Mouse (Mus musculus) midbrain, embryonic 12.5 days (tissue): ENCODE measurements around the gene Msi2. TPM values are rescaled to one million over a fixed set of nuclear protein-coding genes. Genes with fewer than 3 reads are reported as not detected.

Experiments
- ATAC-seq: fragments of 200-750 bp; cut with Nextera tagmentation; 2 replicates; pipeline ENCODE4 v1.8.0; 2017; ENCODE audit warnings: low read depth, moderate TSS enrichment, moderate library complexity; ENCODE audit not compliant: low FRiP score
- H3K27ac ChIP-seq: fragments of 300-500 bp; sonication (generic); replicated peaks from 2 replicates; pipeline ENCODE4 v1.5.1; 2016; ENCODE audit warnings: mild to moderate bottlenecking
- H3K27me3 ChIP-seq: fragments of 300-500 bp; sonication (generic); 2 replicates; pipeline ENCODE4 v1.6.1; 2016; ENCODE audit warnings: mild to moderate bottlenecking
- H3K36me3 ChIP-seq: fragments of 300-500 bp; sonication (generic); 2 replicates; pipeline ENCODE4 v1.6.1; 2016
- H3K4me1 ChIP-seq: fragments of 300-500 bp; sonication (generic); 2 replicates; pipeline ENCODE4 v1.6.1; 2016
- H3K4me2 ChIP-seq: fragments of 300-500 bp; sonication (generic); replicated peaks from 2 replicates; pipeline ENCODE4 v1.6.1; 2016; ENCODE audit warnings: mild to moderate bottlenecking, moderate library complexity
- H3K4me3 ChIP-seq: fragments of 300-500 bp; sonication (generic); 2 replicates; pipeline ENCODE4 v1.5.1; 2016; ENCODE audit warnings: mild to moderate bottlenecking
- H3K9ac ChIP-seq: fragments of 300-500 bp; sonication (generic); replicated peaks from 2 replicates; pipeline ENCODE4 v1.6.1; 2016; ENCODE audit warnings: mild to moderate bottlenecking, moderate library complexity
- H3K9me3 ChIP-seq: fragments of 300-500 bp; sonication (generic); 2 replicates; pipeline ENCODE4 v1.6.1; 2016; ENCODE audit warnings: mild to moderate bottlenecking
- WGBS: fragments of 180-500 bp; shearing (Covaris S2); methylation state at CpG from one replicate; pipeline ENCODE4 v1.1.7; 2016; 5-methylcytosine and 5-hydroxymethylcytosine counted together
- polyA plus RNA-seq: library from polyadenylated mRNA; unstranded; fragments of >200 nt; fragmentation: Nextera tagmentation; extraction: Ambion mirVana; gene quantifications from 2 replicates; pipeline ENCODE4 v1.2.1, GENCODE M21; 2016

The Msi2 gene
- polyA plus RNA-seq, 1 experiment from 2014 or later, result 47.9 TPM

DNA sequence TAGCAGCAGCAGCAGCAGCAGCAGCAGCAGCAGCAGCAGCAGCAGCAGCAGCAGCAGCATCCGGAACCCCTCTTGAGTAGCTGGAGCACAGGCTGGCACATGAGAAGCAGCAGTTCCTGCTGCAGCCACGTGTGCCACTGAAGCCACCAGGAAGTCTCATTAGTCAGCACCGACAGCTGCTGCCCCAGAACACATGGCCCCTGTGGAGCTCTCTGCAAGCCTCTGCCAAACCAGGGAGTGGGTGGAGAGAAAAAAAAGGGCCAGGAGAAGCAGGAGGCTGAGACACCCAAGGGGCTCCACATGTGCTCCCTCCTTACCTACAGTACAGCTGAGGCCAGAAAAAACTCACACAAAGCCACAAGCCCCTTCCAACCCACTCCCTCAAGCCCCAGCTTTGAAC is 167.3 kb downstream of the Msi2 start:
- peak overlapping the region; percentile 24; the same call in 1 of the 2 replicates for H3K9ac ChIP-seq
- no peak overlapping the region for H3K4me3 ChIP-seq
- H3K4me1 ChIP-seq, result peaks cover 93% of the 10 kb centered on the region
- peak overlapping the region; percentile 72 for H3K27ac ChIP-seq
- no peak overlapping the region for H3K4me2 ChIP-seq
- H3K36me3 ChIP-seq, result no peaks in the 10 kb centered on the region
- 0 out of 2 replicates have a peak, but pooled peaks have one; percentile 27 for ATAC-seq
- 14% methylated on average over 3 of the region's 3 CpGs for WGBS
- H3K27me3 ChIP-seq, result no peaks in the 10 kb centered on the region
- H3K9me3 ChIP-seq, result no peaks in the 10 kb centered on the region

DNA sequence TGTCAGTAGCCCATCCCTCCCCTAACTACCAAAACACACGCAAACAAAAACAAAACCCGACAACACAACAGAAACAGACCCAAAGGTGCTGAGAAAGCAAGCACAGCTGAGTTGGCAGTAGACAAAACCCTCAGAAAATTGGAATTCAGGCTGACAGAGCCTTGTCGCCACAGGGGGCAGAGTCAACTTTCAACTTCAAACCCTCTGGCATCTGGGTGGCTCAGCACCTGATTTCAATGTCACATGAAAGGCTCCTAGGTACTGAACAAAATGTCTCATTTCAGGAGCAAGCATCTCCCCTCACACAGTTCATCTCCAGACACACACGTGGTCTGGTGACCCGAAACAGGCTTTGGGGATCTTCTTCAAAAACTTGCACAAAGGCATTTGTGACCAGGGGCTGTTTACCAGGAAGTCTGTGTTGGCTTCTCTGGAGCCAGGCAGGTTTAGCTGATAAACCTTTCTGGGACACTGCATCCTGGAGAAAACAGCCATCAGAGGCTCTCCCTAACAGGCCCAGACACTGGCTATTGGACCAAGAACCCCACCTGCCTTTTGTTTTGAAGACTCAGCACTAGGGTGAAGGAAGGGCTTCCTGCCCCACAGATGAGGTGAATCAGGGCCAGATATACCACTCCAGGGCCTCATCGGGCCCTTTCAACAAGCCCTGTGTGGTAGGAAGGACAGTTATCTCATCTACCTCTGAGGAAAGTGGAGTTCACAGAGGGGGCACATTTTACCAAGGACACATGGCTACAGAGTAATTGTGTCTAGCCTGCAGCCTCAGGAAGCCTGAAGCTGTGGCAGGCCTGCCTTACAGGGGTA is 168.0 kb downstream of the Msi2 start:
- Histone ChIP-seq H3K9me3 (no peaks in the 10 kb centered on the region), H3K9ac (no peak overlapping the region; the same call in 1 of the 2 replicates), H3K27ac (peak overlapping the region; percentile 72), H3K4me1 (peaks cover 86% of the 10 kb centered on the region), H3K4me3 (no peak overlapping the region), H3K4me2 (no peak overlapping the region), H3K36me3 (no peaks in the 10 kb centered on the region), H3K27me3 (no peaks in the 10 kb centered on the region)
- WGBS, result 45% methylated on average over 6 of the region's 6 CpGs
- ATAC-seq, result no peak

DNA sequence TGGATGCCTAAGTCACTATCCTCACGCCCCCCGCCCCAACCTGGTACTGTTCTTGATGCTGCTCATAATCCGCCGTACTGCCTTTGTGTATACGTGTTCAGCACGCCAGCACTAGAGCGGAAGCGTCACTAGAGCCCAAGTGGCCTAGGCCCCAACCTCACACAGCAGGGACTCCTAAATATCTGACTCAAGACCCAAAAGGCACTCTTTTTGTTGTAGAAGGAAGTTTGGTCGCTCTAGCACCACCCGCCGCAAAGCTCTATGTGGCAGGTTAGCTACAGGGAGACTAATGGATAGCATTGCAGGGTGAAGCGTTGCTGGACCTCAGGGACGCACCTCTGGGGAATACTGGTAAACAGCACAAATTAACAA is 168.8 kb downstream of the Msi2 start:
- no peak overlapping the region for H3K4me3 ChIP-seq
- H3K9ac ChIP-seq, result no peak overlapping the region
- WGBS, result 74% methylated on average over 13 of the region's 13 CpGs
- H3K36me3 ChIP-seq, result no peaks in the 10 kb centered on the region
- H3K4me2 ChIP-seq, result no peak overlapping the region
- H3K27ac ChIP-seq, result 0 out of 2 replicates have a peak overlapping the region, but pooled peaks have one; percentile 52
- H3K27me3 ChIP-seq, result no peaks in the 10 kb centered on the region
- no peak for ATAC-seq
- H3K4me1 ChIP-seq, result peaks cover 78% of the 10 kb centered on the region
- H3K9me3 ChIP-seq, result no peaks in the 10 kb centered on the region

DNA sequence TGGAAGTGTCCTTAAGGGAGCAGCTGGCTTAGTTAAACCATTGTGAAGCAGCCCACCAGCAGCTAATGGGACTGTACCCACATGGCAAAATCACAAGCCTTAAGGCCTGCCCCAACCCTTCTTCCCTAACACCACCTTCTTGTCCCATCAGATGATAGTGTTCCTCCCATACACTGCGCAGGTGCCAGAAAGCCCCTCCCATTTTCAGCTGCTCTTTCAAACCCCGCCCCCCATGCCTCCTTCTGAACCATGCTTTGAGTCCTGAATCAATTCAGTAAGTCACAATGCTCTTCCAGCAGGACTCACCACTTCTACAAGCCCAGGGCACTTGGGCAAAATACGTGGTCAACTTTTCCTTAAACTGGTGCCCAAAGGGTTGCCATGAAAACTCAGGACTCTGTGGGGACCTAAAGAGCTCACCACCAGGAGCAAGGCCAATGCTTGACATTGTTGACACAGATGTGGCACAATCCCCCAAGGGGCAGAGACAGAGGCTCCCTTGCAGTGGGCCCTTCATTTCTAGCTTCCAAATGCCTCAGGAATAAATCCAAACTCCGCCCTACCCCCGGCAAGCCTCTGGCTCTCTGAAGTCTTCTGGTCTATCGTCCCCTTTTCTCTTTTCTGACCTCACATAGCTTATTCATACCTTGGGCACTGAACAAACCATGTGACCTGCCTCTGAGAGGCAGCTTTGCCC is 169.3 kb downstream of the Msi2 start:
- WGBS, result 73% methylated on average over 6 of the region's 6 CpGs
- no peak overlapping the region for H3K4me2 ChIP-seq
- no peak overlapping the region for H3K9ac ChIP-seq
- no peaks in the 10 kb centered on the region for H3K9me3 ChIP-seq
- peaks cover 74% of the 10 kb centered on the region for H3K4me1 ChIP-seq
- no peak overlapping the region for H3K4me3 ChIP-seq
- no peak for ATAC-seq
- peak overlapping the region; percentile 52 for H3K27ac ChIP-seq
- no peaks in the 10 kb centered on the region for H3K36me3 ChIP-seq
- H3K27me3 ChIP-seq, result no peaks in the 10 kb centered on the region

DNA sequence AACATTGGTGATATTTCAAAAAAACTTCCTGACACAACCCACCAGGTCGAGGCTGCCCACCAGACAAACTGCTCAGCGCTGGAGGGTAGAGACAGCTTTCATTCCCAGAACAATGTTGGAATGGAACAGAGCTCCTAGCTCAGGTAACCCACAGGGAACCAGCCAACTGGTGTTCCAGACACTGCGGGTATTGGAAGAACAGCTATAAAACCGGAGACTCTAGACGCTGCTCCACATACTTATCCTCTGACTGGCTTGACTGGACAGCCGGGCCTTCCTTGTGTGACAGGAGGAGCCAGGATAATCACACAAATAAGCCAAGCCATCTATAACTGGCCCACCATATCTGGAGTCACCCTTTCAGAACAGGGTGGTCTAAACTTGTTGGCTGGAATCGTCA is 169.9 kb downstream of the Msi2 start:
- ATAC-seq, result no peak
- H3K27me3 ChIP-seq, result no peaks in the 10 kb centered on the region
- H3K4me3 ChIP-seq, result no peak overlapping the region
- WGBS, result 78% methylated on average over 7 of the region's 7 CpGs
- H3K27ac ChIP-seq, result peak overlapping the region; percentile 52
- no peak overlapping the region for H3K4me2 ChIP-seq
- no peaks in the 10 kb centered on the region for H3K9me3 ChIP-seq
- H3K9ac ChIP-seq, result 0 out of 2 replicates have a peak overlapping the region, but pooled peaks have one; percentile 6
- H3K4me1 ChIP-seq, result peaks cover 74% of the 10 kb centered on the region
- H3K36me3 ChIP-seq, result no peaks in the 10 kb centered on the region

DNA sequence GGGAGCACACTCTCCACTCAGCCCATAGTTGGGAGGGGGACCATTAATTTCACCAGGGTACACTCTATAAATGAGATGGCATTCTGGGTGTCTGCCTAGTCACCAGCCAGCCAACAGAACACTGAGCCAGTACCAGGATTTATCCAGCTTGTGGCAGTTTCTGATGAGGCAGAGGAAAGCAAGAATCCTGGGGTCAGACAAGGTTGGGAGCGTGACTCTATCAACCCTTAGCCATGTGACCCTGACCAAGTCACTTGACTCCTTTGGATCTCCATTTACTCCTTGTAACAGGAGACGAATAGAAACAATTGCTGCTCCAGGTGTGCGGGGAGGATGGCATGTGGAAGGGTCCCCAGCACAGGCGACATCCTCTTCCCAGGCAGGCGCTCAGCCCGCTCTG is 174.5 kb downstream of the Msi2 start:
- no peak for ATAC-seq

DNA sequence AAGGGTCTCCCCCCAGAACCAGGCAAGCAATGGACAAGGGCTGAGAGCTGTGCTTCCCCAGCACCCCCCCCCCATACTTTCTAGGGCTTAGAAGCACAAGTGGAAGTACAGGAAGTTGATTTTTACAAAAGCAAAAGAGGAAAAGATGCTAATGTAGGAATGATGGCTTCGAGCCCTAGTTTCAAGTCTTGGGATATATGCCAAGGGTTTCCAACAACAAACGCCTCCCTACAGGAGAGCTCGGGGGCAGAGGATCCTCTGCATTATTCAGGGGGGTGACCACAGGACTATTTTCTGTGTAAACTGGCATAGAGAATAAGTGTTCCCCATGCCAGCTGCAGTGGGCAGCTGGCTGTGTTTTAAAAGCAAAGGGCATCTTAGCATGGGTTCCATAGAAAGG is 175.5 kb downstream of the Msi2 start:
- Histone ChIP-seq H3K4me1 (peaks cover 72% of the 10 kb centered on the region), H3K27ac (peak overlapping the region; percentile 42; the same call in 1 of the 2 replicates), H3K9me3 (no peaks in the 10 kb centered on the region), H3K36me3 (no peaks in the 10 kb centered on the region), H3K27me3 (no peaks in the 10 kb centered on the region), H3K4me2 (no peak overlapping the region), H3K4me3 (no peak overlapping the region), H3K9ac (no peak overlapping the region)
- ATAC-seq, result no peak
- WGBS, result 74% methylated on average over 3 of the region's 3 CpGs

More for the DNA sequence above, 174.5 kb downstream of the Msi2 start:
- 88% methylated on average over 6 of the region's 6 CpGs for WGBS
- H3K4me3 ChIP-seq, result no peak overlapping the region
- no peaks in the 10 kb centered on the region for H3K27me3 ChIP-seq
- no peaks in the 10 kb centered on the region for H3K36me3 ChIP-seq
- H3K4me2 ChIP-seq, result no peak overlapping the region
- H3K4me1 ChIP-seq, result peaks cover 71% of the 10 kb centered on the region
- no peaks in the 10 kb centered on the region for H3K9me3 ChIP-seq
- 0 out of 2 replicates have a peak overlapping the region, but pooled peaks have one; percentile 42 for H3K27ac ChIP-seq
- no peak overlapping the region for H3K9ac ChIP-seq

- H3K9me3 ChIP-seq, result no peaks in the 10 kb centered on the region
- H3K4me2 ChIP-seq, result no peak overlapping the region
- WGBS, result 84% methylated on average over 15 of the region's 15 CpGs
- H3K27me3 ChIP-seq, result no peaks in the 10 kb centered on the region
- H3K27ac ChIP-seq, result peak overlapping the region; percentile 46; the same call in 1 of the 2 replicates
- H3K36me3 ChIP-seq, result no peaks in the 10 kb centered on the region
- no peak for ATAC-seq
- no peak overlapping the region for H3K4me3 ChIP-seq
- peaks cover 72% of the 10 kb centered on the region for H3K4me1 ChIP-seq
- H3K9ac ChIP-seq, result no peak overlapping the region
Observed at GRCm38 (mm10) chr11:88541666-88542639, 176.4 kb downstream of the Msi2 start.

GRCm38 (mm10) chr11:88539637-88540478 is 178.5 kb downstream of the Msi2 start:
- Histone ChIP-seq H3K27ac (peak overlapping the region; percentile 52), H3K4me3 (no peak overlapping the region), H3K9ac (no peak overlapping the region), H3K27me3 (no peaks in the 10 kb centered on the region), H3K9me3 (no peaks in the 10 kb centered on the region), H3K36me3 (no peaks in the 10 kb centered on the region), H3K4me2 (no peak overlapping the region), H3K4me1 (peaks cover 90% of the 10 kb centered on the region)
- WGBS, result 54% methylated on average over 8 of the region's 8 CpGs
- ATAC-seq, result no peak

GRCm38 (mm10) chr11:88538710-88539340 is 179.5 kb downstream of the Msi2 start:
- Histone ChIP-seq H3K36me3 (no peaks in the 10 kb centered on the region), H3K9ac (no peak overlapping the region; the same call in 1 of the 2 replicates), H3K9me3 (no peaks in the 10 kb centered on the region), H3K4me1 (peaks cover 98% of the 10 kb centered on the region), H3K27ac (peak overlapping the region; percentile 92), H3K27me3 (no peaks in the 10 kb centered on the region), H3K4me2 (no peak overlapping the region), H3K4me3 (no peak overlapping the region)
- 71% methylated on average over 13 of the region's 13 CpGs for WGBS
- ATAC-seq, result no peak
